Mouse (Mus musculus) gastrocnemius, postnatal 14 days (tissue): Measurements from ENCODE around the gene Bcl2a1b. TPM values are rescaled to one million over a fixed set of nuclear protein-coding genes. Genes with fewer than 3 reads are reported as not detected.
"Not testable (repeated sequence)": the region's sequence is repeated elsewhere in the genome, so short reads cannot be mapped to it uniquely, and the experiment has no call there.

Experiments used
- DNase-seq: peaks from one replicate; pipeline ENCODE4 v3.0.0; 2021; ENCODE audit warnings: mixed read lengths
- intact Hi-C: fragments of 180-260 bp; cut with DNase I; formaldehyde crosslinking; loops from one replicate; pipeline ENCODE4 v1.15.1; 2025; ENCODE audit warnings: low total_unique reads
- long read RNA-seq, 2 experiments: library from polyadenylated mRNA; stranded (forward); transcript quantifications; one replicate each; pipeline ENCODE4 v2.0.0; 2021
- total RNA-seq, 2 experiments: library from RNA; stranded (reverse); gene quantifications; 2 replicates each; pipeline ENCODE4 v1.2.3; 2021

Bcl2a1b gene
- total RNA-seq: not detected
- long read RNA-seq, experiment 1: 0 reads
- long read RNA-seq, experiment 2: 0 reads

DNA sequence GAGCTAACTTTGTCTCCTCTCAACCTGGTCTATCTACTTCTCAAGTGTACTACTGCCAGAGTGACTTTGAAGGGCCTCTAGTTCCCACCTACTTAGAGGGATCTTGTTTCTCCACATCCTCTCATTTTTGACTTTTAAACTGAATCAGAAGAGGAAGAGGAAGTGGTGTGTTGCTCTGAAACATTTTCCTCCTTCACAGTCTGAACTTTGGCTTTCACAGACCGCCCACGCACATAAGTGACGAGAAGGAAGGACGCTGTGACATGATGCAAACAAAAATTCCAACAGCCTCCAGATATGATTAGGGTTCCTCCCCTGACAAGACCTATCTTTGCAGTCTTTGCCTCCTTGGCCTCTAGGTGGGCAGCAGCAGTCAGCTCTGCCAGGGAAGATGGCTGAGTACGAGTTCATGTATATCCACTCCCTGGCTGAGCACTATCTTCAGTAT, at the start of gene Bcl2a1b, which contains the start of gene Gm29094:
Gene Bcl2a1b, plus strand, starts transcription at position 241 of the 448 bp plus-strand sequence.
Gene Gm29094, plus strand, starts transcription at position 411 of the 448 bp plus-strand sequence.
- intact Hi-C loops, DNase-seq: not testable (repeated sequence)

DNA sequence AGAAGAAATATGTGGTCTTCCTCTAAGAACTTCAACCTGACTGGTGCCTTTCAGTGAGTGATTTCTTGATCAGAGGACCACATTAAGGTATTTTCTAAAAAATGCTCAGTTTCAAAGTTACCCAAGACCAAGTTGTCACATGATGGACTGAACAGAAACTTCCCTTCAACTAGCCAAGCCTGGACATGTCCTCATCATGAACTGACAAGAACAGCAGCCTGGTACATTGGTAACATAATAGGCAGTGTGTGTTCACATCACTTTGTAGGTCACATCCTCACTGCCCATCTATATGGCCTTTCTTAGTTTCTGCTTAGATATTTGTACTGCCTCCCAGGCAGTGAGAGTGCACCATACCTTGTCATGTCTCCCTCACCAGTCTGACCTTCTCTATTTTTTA, 26.5 kb upstream of the Bcl2a1b start:
- intact Hi-C loops, DNase-seq: not testable (repeated sequence)

DNA sequence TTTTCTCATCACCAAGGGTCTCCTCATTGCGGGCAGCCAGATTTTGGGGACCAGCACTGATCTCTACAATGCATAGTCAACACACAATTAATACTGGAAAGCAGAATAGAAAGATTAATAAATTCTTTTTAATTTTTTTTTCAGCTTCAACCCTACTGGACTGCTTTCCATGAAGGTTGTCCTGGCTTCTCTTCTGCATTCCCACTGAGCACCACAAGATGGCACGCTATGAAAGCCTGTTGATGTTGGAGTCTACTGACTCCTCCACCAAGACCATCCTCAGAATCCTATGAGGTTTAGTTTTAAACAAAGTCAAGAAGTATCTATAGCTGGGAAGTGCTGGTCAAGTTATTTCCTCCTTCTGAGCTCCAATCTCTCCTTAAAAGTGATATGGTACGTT, 20.2 kb upstream of the Bcl2a1b start:
- peak; percentile 36 for DNase-seq
- intact Hi-C loops: not testable (repeated sequence)

DNA sequence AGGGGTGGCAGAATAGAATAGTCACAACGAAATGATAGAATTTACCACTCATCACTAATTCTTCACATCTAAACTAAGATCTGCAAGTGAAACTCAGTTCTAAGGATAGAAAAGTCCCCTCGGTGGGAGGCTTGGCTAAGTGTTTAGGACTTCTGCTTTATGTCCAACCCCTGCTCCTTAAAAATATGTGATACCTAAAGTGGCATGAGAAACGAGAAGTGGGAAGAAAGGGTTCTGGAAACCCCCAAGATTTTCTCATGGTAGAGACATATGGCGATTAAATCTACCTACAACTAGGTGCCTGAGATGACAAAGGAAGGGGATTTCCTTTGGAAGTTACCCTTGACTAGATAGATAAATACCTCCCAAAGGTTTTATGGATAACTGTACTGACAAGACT, 19.5 kb upstream of the Bcl2a1b start:
- intact Hi-C loops, DNase-seq: not testable (repeated sequence)

DNA sequence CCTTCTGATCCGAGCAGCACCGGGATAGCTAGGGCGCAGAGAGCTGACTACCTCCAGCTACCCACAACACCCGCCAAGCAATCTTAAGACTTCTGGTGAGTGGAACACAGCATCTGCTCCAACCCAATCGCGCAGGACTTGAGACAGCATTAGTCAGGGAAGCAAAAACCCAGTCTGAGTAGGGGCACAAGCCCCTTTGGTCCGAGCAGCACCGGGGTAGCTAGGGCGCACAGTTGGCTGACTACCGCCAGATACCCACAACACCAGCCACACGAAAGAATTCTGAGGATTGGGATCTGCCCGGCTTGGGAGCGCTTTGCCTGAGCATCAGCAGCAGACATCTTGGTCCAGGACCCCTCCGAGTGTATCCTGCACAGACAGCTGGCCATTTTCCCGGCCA, 12.0 kb upstream of the Bcl2a1b start:
- DNase-seq, intact Hi-C loops: not testable (repeated sequence)

DNA sequence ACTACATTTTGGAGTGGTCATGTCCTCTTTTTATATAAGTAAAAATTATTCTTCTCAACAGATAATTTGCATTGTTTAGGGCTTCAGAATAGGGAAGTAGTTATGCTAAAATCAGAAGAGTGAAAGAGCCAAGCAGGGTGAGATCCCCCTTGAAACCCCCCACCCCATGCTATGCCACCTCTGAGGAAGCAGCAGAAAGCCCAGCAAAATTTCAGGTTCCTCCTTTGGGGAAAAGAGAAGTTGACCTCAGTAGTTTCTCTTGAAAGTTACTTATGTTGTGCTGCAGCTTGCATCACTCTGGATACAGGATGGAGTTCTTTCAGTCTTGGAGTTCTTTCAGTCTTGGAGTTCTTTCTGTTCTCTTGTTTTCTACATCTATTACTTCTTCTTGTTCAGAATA, 3.5 kb upstream of the Bcl2a1b start:
- DNase-seq, intact Hi-C loops: not testable (repeated sequence)

DNA sequence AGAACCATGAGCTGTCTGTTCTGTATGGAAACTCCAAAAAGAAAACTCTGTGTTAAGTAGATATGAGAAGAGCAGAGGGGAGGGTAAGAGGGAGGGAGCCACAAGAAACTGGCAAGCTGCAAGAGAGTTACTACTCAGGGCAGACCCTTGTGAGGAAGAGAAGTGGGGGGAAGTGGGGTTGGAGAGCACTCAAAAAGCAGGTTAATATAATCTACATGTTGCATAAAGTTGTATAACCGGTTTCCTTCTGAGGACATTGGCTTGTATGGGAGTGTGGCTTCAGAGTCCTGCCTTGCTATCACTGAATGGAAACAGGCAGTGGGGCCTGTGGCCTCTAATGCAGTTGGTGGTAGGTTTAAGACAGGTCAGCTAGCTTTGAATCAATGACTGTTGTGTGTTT, 1.5 kb upstream of the Bcl2a1b start:
- intact Hi-C loops, DNase-seq: not testable (repeated sequence)

DNA sequence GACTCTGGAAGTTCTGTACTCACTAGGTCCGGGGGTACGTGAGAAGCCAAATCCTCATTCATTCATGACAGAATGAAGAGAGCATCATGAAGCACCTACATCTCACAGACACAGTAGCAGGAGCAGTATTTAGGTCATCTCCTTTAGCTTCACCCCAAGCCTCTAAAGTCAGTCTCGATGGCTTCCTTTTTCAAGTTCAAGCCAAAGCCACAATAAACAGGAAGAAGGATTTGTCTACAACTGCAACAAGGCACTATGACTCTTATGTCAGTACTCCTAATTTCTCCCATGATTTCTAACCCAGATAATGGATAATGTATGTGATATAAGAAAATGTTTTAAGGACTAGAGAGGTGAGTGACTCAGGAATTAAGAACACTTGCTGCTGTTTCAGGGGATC, 660 bp upstream of the Bcl2a1b start:
- intact Hi-C loops, DNase-seq: not testable (repeated sequence)

DNA sequence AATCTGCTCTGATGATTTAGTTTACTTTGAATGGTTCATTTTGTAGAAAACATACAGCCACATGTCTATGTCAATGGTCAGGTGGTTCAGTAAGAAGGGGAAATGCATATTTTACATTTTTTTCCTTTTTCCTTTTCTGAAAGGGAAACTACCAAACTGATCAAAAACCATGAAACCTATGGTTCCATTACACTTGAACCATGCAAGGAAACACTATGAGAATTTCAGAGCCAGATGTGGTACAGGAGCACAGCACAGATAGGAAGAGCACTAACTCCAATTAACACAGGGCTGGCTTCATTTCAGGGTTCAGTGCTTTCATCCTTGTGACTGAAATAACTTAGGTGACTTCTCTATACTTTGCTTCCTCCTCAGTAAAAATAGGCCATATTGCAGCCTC, 3.2 kb downstream of the Bcl2a1b start:
- intact Hi-C loops, DNase-seq: not testable (repeated sequence)

DNA sequence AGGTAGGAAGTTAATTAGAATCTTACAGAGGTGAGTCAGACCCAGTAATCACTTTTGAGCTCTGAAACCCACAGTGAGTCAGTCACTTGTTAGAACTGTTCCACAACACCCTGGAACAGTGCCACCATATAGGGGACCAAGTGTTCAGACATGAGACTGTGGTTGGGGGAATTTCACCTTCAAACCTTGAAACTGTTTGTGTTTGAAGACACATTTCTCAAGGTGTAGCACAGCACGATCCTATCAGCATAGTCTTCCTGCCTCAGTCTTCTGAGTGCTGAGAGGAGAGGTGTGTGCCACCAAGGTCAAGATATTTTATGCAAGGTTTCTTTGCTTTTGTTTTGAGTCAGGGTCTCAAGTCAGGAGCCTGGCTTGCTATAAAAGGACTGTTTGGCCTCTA, 9.9 kb downstream of the Bcl2a1b start:
- intact Hi-C loops, DNase-seq: not testable (repeated sequence)

DNA sequence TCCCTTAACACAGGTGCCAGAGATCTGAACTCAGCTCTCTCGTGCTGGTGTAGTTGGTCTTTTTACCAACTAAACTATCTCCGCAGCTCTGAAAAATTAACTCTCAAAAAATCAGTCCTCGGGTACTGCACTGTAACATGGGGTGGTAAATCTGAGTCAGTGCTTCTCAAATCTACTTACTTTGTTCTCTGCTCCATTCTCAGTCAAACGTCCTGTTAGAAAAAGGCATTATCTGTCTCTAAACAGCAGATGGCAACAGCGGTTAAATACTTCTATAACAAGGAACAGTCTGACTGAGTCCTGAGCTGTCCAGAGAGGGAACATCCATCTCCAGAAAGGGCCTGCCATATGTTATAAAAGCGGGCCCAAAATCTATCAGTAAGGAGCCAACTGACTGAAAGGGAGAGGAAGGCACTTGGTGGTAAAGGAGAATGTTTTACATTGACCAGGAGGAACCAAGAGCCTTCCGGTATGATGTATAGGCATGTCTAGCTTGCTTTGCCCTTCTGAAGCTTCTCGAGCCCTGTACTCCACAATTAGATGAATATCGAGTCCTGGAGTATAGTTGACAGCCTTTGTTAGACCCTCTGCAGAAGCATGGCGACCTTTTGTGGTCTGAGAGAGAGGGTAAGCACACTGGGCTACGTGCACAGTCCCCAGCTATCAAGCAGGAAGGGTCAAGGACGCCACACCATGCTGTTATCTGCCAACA, 11.5 kb downstream of the Bcl2a1b start, which contains the start of gene Mthfs:
Gene Mthfs, plus strand, starts transcription at position 324 of the 712 bp plus-strand sequence.
- DNase-seq, intact Hi-C loops: not testable (repeated sequence)

DNA sequence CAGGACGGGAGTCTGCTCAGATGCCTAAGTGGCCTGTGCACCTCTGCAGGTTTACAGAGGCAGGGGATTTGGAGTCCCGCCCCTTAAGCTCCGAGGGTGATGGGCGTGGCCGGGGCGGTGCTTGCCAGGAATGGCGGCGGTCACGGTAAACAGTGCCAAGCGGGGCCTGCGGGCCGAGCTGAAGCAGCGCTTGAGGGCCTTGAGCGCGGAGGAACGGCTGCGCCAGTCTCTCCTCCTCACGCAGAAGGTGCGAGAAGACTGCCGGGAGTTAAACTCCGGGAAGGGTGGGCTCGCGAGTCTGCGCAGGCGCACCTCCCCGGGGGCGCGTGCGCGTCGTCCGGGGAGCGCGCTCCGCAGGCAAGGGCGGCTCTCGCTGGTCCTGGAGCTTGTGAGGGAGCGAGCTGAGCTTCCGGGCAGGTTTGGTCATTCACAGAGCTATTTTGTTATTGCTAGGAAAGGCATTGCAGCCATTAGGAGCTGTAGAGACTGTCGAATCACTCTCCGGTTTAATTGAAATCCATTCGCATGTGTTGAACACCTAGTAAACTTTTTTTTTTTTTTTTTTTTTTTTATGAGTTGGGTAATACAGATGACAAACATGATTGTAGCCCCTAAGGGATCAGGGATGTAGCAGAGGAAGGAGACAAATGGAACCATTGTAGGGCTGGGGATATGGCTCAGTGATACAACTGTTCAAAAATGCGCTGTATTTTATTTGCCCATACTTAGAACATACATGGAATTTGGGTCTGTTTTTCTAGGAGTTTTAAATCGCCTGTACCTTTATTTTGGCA, 12.3 kb downstream of the Bcl2a1b start:
- intact Hi-C loops: not testable (repeated sequence)
- DNase-seq: peak; percentile 77

DNA sequence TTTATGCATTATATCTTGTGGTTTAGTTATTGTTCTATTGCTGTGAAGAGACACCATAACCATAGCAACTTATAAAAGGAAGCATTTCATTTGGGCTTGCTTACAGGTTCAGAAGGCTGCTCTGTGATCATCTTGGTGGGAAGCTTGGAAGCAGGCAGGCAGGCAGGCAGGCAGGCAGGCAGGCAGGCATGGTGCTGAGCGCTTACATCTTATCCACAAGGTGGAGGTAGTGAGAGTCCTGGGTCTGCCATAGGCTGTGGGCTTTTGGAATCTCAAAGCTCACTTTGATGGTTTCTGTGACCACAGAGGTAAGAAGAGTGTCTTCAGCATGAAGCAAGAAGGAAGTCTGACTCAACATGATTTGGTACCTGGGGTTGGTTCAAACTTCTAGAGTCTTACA, 13.4 kb downstream of the Bcl2a1b start:
- DNase-seq: peak; percentile 13
- intact Hi-C loops: not testable (repeated sequence)

DNA sequence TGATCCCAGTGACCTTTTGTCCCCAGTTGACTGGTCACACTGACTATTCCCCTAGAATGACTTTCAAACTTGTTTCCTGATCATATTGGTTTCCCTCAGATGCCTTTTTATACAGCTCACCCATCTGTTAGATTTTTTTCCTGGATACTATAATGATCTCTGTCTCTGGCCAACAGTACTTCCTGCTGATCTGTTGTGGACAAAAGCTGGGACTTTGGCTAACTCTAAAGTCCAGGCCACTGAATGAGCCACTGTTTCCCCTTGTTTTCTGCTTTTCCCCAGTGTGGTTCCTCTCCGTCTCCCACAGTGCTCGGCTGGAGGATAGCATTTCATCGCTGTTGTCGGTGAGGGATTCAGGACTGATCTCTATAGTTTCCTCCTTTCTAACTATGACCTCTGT, 19.2 kb downstream of the Bcl2a1b start:
- DNase-seq, intact Hi-C loops: not testable (repeated sequence)

DNA sequence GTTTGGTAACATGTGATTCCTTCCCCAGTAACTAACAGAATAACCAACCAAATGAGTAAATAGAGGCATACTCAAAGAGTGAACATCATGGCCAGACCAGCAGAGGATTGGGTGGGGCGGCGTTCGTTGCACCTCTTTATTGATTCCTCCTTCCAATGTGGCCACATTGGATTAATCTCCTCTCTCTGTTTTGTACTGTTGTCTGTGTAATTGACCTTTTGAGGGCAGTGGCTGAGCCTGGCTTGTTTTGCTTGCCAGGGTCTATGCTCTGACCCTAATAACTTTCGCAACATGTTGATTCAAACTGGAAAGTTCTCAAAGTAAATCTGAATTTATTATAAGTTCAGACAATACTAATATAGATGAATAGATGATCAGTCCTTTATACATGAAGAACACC, 20.7 kb downstream of the Bcl2a1b start:
- DNase-seq, intact Hi-C loops: not testable (repeated sequence)

DNA sequence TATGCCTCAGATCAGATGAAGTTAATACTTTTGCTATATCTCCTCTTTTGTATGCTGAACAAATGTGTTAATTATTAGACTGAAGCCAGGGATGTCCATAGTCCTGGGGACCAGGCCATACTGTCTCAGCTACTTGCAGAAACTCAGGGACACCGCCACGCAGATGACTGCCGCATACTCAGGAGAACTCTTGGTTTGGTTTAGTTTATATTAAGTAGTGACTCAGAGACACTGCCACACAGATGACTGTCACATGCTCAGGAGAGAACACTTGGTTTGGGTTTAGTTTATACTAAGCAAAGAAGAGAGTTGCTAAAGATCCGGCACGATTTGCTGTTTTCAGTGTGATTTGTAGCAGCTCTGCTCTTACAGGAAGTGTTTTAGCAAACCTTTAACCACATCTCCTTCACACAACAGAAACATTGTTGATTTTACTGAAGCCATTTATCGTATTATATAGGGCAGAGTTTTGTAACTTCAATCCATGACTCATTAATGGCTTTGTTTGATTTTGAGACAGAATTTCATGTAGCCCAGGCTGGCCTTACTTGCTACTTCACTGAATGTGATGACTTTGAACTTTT, 21.8 kb downstream of the Bcl2a1b start:
- intact Hi-C loops, DNase-seq: not testable (repeated sequence)

DNA sequence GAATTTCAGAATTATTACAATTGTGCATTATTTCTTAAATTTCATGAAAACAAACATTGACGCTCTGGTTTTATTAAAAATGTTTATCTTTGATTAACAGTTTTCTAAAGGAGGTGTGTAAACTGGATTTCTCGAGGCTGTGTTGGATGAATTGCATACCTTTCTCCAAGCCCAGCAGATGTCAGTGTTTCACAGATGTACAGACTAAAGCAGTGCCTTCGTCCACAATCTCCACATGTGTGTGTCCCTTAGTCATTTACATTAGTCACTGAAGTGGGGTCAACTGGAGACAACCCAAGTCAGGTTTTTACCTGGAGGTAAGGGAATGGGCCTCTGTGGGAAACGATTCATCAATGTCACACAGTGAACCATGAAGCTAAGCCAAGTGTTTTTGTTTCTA, 27.1 kb downstream of the Bcl2a1b start:
- DNase-seq: no peak
- intact Hi-C loops: no loop called here

DNA sequence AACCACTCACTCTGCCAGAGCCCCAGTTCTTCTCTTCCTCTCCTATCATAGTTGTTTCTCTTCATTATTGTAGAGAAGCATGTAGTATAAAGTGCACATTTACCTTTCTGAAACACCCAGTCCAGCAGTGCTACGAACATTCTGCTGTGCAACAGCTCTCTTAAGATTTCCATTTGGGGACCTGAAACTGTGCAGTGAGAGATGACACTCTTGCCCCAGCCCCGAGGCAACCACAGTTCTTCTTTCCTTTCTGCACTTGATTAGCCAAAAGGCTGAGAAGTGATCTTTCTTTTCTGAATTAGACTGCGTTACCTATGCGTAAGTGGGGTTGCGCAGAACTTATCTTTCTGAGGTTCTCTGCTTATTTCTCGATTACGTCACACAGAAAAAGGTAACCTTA, 29.1 kb downstream of the Bcl2a1b start:
- intact Hi-C loops: no loop called here
- DNase-seq: no peak

DNA sequence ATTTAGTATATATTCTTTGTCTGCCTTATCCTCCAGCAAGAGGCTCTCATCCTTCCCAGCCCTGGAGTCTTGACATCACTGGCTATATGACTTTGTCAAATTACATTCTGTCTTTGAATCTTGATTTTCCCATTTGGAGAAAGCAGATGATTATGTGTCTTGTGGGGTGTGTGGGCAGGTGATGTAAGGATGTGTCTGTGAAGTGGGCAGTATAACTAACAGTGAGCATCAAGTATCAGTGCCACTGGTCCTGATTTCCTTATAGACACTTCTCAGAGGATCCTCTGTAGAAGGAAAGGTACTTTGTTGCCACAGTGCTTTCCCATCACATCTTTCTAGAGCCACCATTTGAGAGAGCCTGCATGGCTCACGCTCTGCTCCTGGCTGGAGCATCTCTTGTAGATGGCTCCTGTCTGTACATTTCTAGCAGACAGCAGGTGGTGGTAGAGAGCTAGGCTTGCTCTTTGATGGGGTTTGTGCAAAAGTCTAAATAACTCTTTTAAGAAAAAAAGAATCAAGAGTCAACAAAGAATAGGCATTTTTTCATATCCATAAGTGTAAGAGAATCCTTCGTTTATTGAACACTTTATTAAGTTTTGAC, 32.0 kb downstream of the Bcl2a1b start:
- DNase-seq: not testable (repeated sequence)

DNA sequence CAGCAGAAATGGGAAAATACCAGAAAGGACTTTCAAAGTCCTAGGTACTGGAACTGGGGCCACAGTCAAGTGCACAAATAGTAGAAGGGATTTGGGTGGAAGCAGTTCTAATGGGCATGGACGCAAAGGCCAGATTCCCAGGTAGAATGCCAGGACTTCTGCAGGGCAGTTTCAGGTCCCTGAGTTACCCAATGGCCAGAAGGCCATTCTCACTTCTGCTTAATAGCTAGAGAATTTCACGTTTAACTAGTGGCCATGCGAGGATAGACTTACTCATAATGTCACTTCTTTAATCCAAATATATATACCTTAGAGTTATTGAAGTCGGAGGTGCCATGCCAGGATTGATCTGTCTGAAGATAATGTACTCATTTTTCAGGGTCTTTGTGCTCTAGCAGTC, 38.1 kb downstream of the Bcl2a1b start:
- intact Hi-C loops, DNase-seq: not testable (repeated sequence)

More for the DNA sequence above, 32.0 kb downstream of the Bcl2a1b start:
- intact Hi-C loops: not testable (repeated sequence)
